Mouse (Mus musculus) limb, embryonic 14.5 days (tissue): ENCODE measurements at regions not wholly inside any gene's neighbourhood (a gene's known extent, or its start where the extent isn't known, plus 50 kb on each side); places are given as distances from the start of the nearest gene placed in this dataset.
A peak's percentile ranks its signal among the peaks of the same experiment; 100 is the strongest.

Source experiments
- ATAC-seq: fragments of 200-750 bp; cut with Nextera tagmentation; 2 replicates; pipeline ENCODE4 v1.8.0; 2017; ENCODE audit warnings: low read depth, moderate number of reproducible peaks, moderate TSS enrichment; ENCODE audit not compliant: low FRiP score
- DNase-seq: peaks from one replicate; pipeline ENCODE4 v3.0.0-alpha.2; 2015; ENCODE audit warnings: low spot score
- H3K27ac ChIP-seq: fragments of 300-500 bp; sonication (generic); replicated peaks from 2 replicates; pipeline ENCODE4 v1.5.1; 2014; ENCODE audit warnings: low read depth, mild to moderate bottlenecking, low read length, moderate library complexity, mixed read lengths
- H3K27me3 ChIP-seq: fragments of 300-500 bp; sonication (generic); 2 replicates; pipeline ENCODE4 v1.6.1; 2014; ENCODE audit warnings: low read length, mixed read lengths; ENCODE audit not compliant: control insufficient read depth, insufficient read depth
- H3K36me3 ChIP-seq: fragments of 300-500 bp; sonication (generic); 2 replicates; pipeline ENCODE4 v1.6.1; 2014; ENCODE audit warnings: mild to moderate bottlenecking, low read length, moderate library complexity, mixed read lengths; ENCODE audit not compliant: control insufficient read depth, insufficient read depth
- H3K4me1 ChIP-seq: fragments of 300-500 bp; sonication (generic); 2 replicates; pipeline ENCODE4 v1.6.1; 2014; ENCODE audit warnings: antibody characterized with exemption, low read length, mixed read lengths; ENCODE audit not compliant: control insufficient read depth, insufficient read depth
- H3K4me2 ChIP-seq: fragments of 300-500 bp; sonication (generic); replicated peaks from 2 replicates; pipeline ENCODE4 v1.6.1; 2014; ENCODE audit warnings: low read depth, mild to moderate bottlenecking, low read length, moderate library complexity; ENCODE audit not compliant: severe bottlenecking
- H3K4me3 ChIP-seq: fragments of 300-500 bp; sonication (generic); replicated peaks from 2 replicates; pipeline ENCODE4 v1.5.1; 2014; ENCODE audit warnings: low read length
- H3K9ac ChIP-seq: fragments of 300-500 bp; sonication (generic); 2 replicates; pipeline ENCODE4 v1.6.1; 2014; ENCODE audit warnings: mild to moderate bottlenecking, low read depth, low read length, moderate library complexity; ENCODE audit not compliant: severe bottlenecking
- H3K9me3 ChIP-seq: fragments of 300-500 bp; sonication (generic); 2 replicates; pipeline ENCODE4 v1.6.1; 2016; ENCODE audit warnings: low read length; ENCODE audit not compliant: control insufficient read depth
- POLR2A ChIP-seq: fragments of 200-500 bp; IDR thresholded peaks from 2 replicates; pipeline ENCODE4 v1.8.0; 2012; ENCODE audit warnings: inconsistent platforms, mild to moderate bottlenecking, moderate library complexity, borderline replicate concordance; ENCODE audit not compliant: insufficient read depth, insufficient read length; ENCODE audit errors: extremely low read depth
- WGBS: fragments of 180-500 bp; shearing (Covaris S2); extraction: QIAGEN DNeasy Blood & Tissue Kit; methylation state at CpG from one replicate; pipeline ENCODE4 v1.1.7; 2014; 5-methylcytosine and 5-hydroxymethylcytosine counted together

- ATAC-seq (peak; percentile 91), DNase-seq (peak; percentile 84)
- no peak overlapping the region for H3K9ac ChIP-seq
- peak overlapping the region; percentile 72 for H3K27ac ChIP-seq
- H3K4me1 ChIP-seq = peaks cover 10% of the 10 kb centered on the region
- H3K9me3 ChIP-seq = no peaks in the 10 kb centered on the region
- TF ChIP-seq POLR2A = no peak
- WGBS = 10% methylated on average over 5 of the region's 5 CpGs
- H3K36me3 ChIP-seq = no peaks in the 10 kb centered on the region
- H3K27me3 ChIP-seq = no peaks in the 10 kb centered on the region
- H3K4me2 ChIP-seq = no peak overlapping the region; the same call in 1 of the 2 replicates
- no peak overlapping the region for H3K4me3 ChIP-seq
Observed at GRCm38 (mm10) chr6:71074789-71075191, 69.4 kb downstream of the Thnsl2 start.
